Mouse (Mus musculus): Measurements from ENCODE around the gene Gnaq. TPM values are rescaled to one million over a fixed set of nuclear protein-coding genes. Genes with fewer than 3 reads are reported as not detected.

Gnaq gene
- polyA plus RNA-seq, 1 experiment from 2014 or later: 4.6 TPM

DNA sequence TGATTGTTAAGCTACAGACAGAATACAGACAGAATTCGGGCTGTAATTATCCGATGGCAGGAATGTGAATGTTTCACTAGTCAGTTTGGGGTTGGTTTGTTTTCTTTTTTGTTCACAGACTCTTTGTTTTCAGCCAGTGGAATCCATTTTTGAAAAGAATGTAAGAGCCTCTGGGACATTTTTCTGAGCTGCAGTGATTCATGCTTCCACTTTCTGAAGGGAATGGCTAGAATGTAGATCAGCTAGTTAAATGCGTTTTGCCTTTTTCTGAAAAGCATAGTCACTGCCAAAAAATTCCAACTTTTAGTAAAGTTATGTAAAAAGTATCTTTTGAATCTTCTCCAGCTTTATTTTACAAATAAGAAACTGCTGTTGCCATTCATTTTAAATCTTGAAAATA lies 118.3 kb downstream of the Gnaq start:
- H3K4me2 ChIP-seq (ENCODE audit: low read depth, low read length): no peak overlapping the region
- H3K36me3 ChIP-seq (ENCODE audit: control insufficient read depth, insufficient read depth): no peaks in the 10 kb centered on the region
- WGBS (ENCODE audit: insufficient replicate concordance): 71% methylated on average over 3 of the region's 3 CpGs
- H3K4me3 ChIP-seq (ENCODE audit: low read depth, low read length): no peak overlapping the region
- no peak overlapping the region for H3K9ac ChIP-seq (ENCODE audit: low read depth, low read length)
- H3K9me3 ChIP-seq (replicated peaks; ENCODE audit: control insufficient read depth, low read length): no peaks in the 10 kb centered on the region
- no peaks in the 10 kb centered on the region for H3K27me3 ChIP-seq (ENCODE audit: control insufficient read depth, insufficient read depth, low read depth, low read length)
- peaks cover 2% of the 10 kb centered on the region; the same call in 1 of the 2 replicates for H3K4me1 ChIP-seq (ENCODE audit: control insufficient read depth, low read depth, low read length)
- H3K27ac ChIP-seq (ENCODE audit: low read length): no peak overlapping the region
- ATAC-seq (ENCODE audit: low read depth): no peak

DNA sequence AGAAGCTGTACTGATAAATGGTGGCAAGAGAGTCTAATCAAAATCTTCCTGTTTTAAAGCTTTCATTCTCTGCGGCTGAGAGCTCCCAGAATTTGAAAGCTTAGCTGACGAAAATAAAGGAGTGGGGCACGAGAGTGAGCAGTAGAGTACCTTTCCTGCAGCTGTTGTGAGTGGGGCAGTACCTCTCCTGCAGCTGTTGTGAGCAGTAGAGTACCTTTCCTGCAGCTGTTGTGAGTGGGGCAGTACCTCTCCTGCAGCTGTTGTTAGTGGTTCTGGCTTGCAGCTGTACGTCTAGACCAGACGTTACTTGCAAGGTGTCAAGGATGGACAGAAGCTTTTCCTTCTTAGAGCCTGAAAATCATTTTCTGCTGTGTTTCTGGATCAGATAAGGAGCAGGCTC lies 119.2 kb downstream of the Gnaq start:
- Histone ChIP-seq H3K36me3 (ENCODE audit: control insufficient read depth, insufficient read depth) (no peaks in the 10 kb centered on the region), H3K4me2 (ENCODE audit: low read depth, low read length) (no peak overlapping the region), H3K27me3 (ENCODE audit: control insufficient read depth, insufficient read depth, low read depth, low read length) (no peaks in the 10 kb centered on the region), H3K4me1 (ENCODE audit: control insufficient read depth, low read depth, low read length) (peaks cover 2% of the 10 kb centered on the region; the same call in 1 of the 2 replicates), H3K9ac (ENCODE audit: low read depth, low read length) (no peak overlapping the region), H3K9me3 (replicated peaks; ENCODE audit: control insufficient read depth, low read length) (no peaks in the 10 kb centered on the region), H3K27ac (ENCODE audit: low read length) (no peak overlapping the region), H3K4me3 (ENCODE audit: low read depth, low read length) (no peak overlapping the region)
- no peak for ATAC-seq (ENCODE audit: low read depth)
- 40% methylated on average over 5 of the region's 5 CpGs for WGBS (ENCODE audit: insufficient replicate concordance)

DNA sequence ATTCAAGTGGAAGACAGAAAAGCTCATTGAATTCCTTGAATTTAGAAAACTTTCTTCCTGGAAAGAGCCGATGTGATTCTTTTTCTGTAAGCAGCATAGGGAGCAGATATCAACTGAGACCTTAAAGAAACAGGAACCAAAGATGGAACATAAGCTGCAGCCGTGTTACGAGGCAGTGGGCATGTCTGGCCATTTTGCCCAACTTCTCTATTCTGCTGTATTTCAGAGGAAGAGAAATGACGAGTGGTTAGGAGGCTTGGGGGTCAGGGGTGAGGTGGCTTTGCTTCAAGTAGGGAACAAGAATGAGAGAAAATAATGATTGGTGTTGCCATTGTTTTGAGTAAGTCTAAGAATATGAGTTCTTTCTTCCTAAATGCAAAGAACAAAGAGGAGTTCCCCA lies 120.1 kb downstream of the Gnaq start:
- ATAC-seq (ENCODE audit: low read depth): no peak
- Histone ChIP-seq H3K27ac (ENCODE audit: low read length) (no peak overlapping the region), H3K4me3 (ENCODE audit: low read depth, low read length) (no peak overlapping the region), H3K4me1 (ENCODE audit: control insufficient read depth, low read depth, low read length) (peaks cover 2% of the 10 kb centered on the region; the same call in 1 of the 2 replicates), H3K4me2 (ENCODE audit: low read depth, low read length) (no peak overlapping the region), H3K27me3 (ENCODE audit: control insufficient read depth, insufficient read depth, low read depth, low read length) (no peaks in the 10 kb centered on the region), H3K9ac (ENCODE audit: low read depth, low read length) (no peak overlapping the region), H3K36me3 (ENCODE audit: control insufficient read depth, insufficient read depth) (no peaks in the 10 kb centered on the region), H3K9me3 (replicated peaks; ENCODE audit: control insufficient read depth, low read length) (no peaks in the 10 kb centered on the region)
- 22% methylated on average over 4 of the region's 4 CpGs for WGBS (ENCODE audit: insufficient replicate concordance)

DNA sequence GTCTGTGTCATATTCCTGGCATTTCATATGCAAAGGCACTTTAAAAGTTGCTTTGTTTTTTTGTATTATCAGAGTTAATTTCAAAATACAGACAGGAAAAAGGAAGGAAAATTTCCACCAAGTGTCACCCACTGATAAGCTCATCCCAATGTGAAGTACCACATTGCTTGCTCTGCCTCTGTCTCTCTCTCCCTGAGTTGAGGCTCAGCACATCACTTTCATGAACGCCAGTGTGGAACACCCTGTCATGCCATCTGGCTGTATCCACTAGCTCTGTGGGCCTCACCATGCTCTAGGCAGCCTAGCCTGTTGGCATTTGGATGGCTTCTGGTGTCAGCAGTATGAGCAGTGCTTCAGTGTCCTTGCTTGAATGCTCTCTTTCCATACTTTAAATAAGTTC lies 122.2 kb downstream of the Gnaq start:
- WGBS (ENCODE audit: insufficient replicate concordance): 20% methylated on average over 1 of the region's 1 CpGs
- Histone ChIP-seq H3K4me1 (ENCODE audit: control insufficient read depth, low read depth, low read length) (peaks cover 5% of the 10 kb centered on the region), H3K27me3 (ENCODE audit: control insufficient read depth, insufficient read depth, low read depth, low read length) (no peaks in the 10 kb centered on the region), H3K9ac (ENCODE audit: low read depth, low read length) (no peak overlapping the region), H3K9me3 (replicated peaks; ENCODE audit: control insufficient read depth, low read length) (no peaks in the 10 kb centered on the region), H3K4me3 (ENCODE audit: low read depth, low read length) (no peak overlapping the region), H3K4me2 (ENCODE audit: low read depth, low read length) (no peak overlapping the region), H3K36me3 (ENCODE audit: control insufficient read depth, insufficient read depth) (no peaks in the 10 kb centered on the region), H3K27ac (ENCODE audit: low read length) (no peak overlapping the region)
- ATAC-seq (ENCODE audit: low read depth): no peak

DNA sequence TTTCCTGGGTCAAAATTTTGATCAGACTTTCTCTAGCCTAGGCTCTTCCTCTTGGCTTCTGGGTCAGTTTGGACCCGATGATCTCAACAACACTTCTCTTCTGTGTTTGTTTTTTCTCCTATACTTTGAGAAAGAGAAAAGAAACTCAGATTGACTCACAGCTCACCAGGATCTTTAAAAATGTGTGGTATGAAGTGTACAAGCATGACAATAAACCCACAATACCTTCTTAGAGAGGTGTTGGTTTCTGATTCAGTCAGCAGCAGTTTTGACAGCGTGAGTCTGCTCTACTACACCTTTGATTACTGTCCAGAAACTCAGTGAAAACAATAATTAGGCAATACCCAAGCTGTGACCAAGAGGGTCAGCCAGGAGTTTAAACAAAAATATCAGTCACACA lies 122.7 kb downstream of the Gnaq start:
- no peak overlapping the region for H3K4me3 ChIP-seq (ENCODE audit: low read depth, low read length)
- H3K4me1 ChIP-seq (ENCODE audit: control insufficient read depth, low read depth, low read length): peaks cover 5% of the 10 kb centered on the region
- no peaks in the 10 kb centered on the region for H3K27me3 ChIP-seq (ENCODE audit: control insufficient read depth, insufficient read depth, low read depth, low read length)
- no peak overlapping the region for H3K4me2 ChIP-seq (ENCODE audit: low read depth, low read length)
- H3K9me3 ChIP-seq (replicated peaks; ENCODE audit: control insufficient read depth, low read length): no peaks in the 10 kb centered on the region
- no peak overlapping the region for H3K9ac ChIP-seq (ENCODE audit: low read depth, low read length)
- WGBS (ENCODE audit: insufficient replicate concordance): 53% methylated on average over 2 of the region's 2 CpGs
- no peaks in the 10 kb centered on the region for H3K36me3 ChIP-seq (ENCODE audit: control insufficient read depth, insufficient read depth)
- ATAC-seq (ENCODE audit: low read depth): no peak
- no peak overlapping the region for H3K27ac ChIP-seq (ENCODE audit: low read length)

DNA sequence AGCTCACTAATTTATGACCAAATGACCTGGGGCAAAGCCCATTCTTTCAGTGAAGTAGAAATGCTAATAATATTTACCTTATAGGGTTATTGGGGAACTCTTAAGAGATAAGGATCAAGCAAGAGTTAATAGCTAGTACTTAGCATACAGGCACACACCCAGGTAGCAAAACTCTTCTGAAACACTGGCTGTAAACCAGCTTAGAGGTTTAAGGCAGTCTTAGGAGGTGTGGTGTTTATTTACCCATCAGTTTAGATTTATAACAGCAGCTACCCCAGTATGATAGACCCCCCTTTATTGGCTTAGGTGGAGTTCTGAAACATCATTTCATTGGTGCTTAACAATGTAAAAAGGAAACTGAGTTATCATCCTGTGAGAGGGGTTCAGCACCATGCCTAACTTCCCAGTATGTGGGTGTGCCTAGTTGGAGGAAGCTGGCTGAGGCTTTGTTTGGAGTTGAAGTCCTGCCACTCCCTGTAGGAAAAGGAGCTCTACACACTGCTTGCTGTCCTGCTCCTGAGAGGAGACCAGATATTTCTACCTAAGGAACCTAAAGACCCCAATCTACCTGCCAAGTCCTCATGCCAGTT lies 126.2 kb downstream of the Gnaq start:
- Histone ChIP-seq H3K27me3 (ENCODE audit: control insufficient read depth, insufficient read depth, low read depth, low read length) (no peaks in the 10 kb centered on the region), H3K4me3 (ENCODE audit: low read depth, low read length) (no peak overlapping the region), H3K9ac (ENCODE audit: low read depth, low read length) (no peak overlapping the region), H3K9me3 (replicated peaks; ENCODE audit: control insufficient read depth, low read length) (no peaks in the 10 kb centered on the region), H3K36me3 (ENCODE audit: control insufficient read depth, insufficient read depth) (no peaks in the 10 kb centered on the region), H3K4me2 (ENCODE audit: low read depth, low read length) (no peak overlapping the region), H3K4me1 (ENCODE audit: control insufficient read depth, low read depth, low read length) (peaks cover 3% of the 10 kb centered on the region), H3K27ac (ENCODE audit: low read length) (no peak overlapping the region)
- no peak for ATAC-seq (ENCODE audit: low read depth)

DNA sequence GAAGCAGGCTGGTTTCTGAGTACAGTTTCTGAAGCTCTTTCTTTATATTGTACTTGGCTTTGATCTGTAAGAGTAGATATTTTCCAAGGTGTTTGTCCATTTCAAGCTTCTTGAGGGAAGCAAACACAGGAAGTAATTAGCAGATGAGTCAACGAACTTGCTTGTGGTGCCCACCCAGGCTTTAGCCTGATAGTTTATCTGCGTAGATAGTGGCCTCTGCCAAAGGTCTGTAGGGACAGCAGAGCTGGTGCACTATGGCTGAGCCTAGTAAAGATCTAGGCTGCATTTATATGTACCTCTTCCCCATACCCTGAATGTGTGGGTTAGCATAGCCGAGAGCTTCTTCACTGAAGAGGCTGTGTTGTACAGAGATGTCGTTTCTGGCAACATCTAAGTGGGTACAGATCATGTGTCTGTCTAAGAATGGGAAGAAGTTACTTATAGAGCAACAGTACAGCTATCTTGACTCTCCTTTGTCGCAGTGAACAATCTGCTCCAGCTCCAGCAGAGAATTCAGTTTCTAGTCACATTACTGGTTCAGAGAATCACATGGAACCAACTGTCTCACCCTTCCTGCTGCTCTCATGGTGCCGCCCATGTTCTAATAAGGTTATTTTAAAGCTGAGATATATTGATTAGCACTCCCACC lies 127.3 kb downstream of the Gnaq start:
- H3K4me3 ChIP-seq (ENCODE audit: low read depth, low read length): no peak overlapping the region
- no peaks in the 10 kb centered on the region for H3K27me3 ChIP-seq (ENCODE audit: control insufficient read depth, insufficient read depth, low read depth, low read length)
- no peak overlapping the region for H3K27ac ChIP-seq (ENCODE audit: low read length)
- H3K9ac ChIP-seq (ENCODE audit: low read depth, low read length): no peak overlapping the region
- ATAC-seq (ENCODE audit: low read depth): no peak
- no peaks in the 10 kb centered on the region for H3K36me3 ChIP-seq (ENCODE audit: control insufficient read depth, insufficient read depth)
- no peaks in the 10 kb centered on the region for H3K9me3 ChIP-seq (replicated peaks; ENCODE audit: control insufficient read depth, low read length)
- 30% methylated on average over 6 of the region's 6 CpGs for WGBS (ENCODE audit: insufficient replicate concordance)
- H3K4me1 ChIP-seq (ENCODE audit: control insufficient read depth, low read depth, low read length): peaks cover 3% of the 10 kb centered on the region
- no peak overlapping the region for H3K4me2 ChIP-seq (ENCODE audit: low read depth, low read length)

DNA sequence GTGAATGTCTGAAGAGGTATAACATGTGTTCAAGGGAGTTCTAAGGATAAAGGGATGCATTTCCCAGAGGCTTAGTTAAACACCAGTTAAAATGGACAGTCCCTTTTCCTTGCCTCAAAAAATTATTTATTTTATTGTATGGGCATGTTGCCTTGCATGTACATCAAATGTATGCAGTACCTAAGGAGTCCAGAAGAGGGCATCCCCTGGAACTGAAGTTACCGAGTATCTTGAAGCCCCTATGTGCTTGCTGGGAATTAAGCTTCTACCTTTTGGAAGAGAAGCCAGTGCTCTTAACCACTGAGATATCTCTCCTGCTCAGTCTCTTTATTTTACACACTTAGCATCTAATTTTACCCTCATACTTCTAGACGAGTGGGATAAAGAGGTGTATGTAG lies 127.8 kb downstream of the Gnaq start:
- Histone ChIP-seq H3K27ac (ENCODE audit: low read length) (no peak overlapping the region), H3K9me3 (replicated peaks; ENCODE audit: control insufficient read depth, low read length) (no peaks in the 10 kb centered on the region), H3K36me3 (ENCODE audit: control insufficient read depth, insufficient read depth) (no peaks in the 10 kb centered on the region), H3K4me1 (ENCODE audit: control insufficient read depth, low read depth, low read length) (peaks cover 3% of the 10 kb centered on the region), H3K9ac (ENCODE audit: low read depth, low read length) (no peak overlapping the region), H3K27me3 (ENCODE audit: control insufficient read depth, insufficient read depth, low read depth, low read length) (no peaks in the 10 kb centered on the region), H3K4me2 (ENCODE audit: low read depth, low read length) (no peak overlapping the region), H3K4me3 (ENCODE audit: low read depth, low read length) (no peak overlapping the region)
- no peak for ATAC-seq (ENCODE audit: low read depth)
- WGBS (ENCODE audit: insufficient replicate concordance): 45% methylated on average over 2 of the region's 2 CpGs

DNA sequence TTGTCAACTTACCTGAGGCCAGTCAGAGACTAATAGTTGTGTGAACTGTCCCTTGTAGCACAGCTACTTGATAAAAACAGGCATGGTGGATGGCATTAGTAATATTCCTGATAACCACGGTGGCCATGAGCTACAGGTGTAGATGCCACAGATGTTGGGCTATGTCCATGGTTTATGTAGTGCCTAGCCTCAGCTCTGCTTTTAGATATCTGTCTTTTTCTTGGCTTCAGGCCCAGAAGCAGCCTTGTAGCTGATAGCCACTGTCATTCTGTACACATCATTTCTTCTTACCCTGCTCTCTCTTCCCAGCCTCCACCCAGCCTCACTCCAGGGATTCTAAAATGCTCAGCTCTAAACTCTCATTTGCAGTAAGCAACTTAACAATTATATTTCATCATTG lies 128.3 kb downstream of the Gnaq start:
- peak; percentile 37; the same call in 1 of the 2 replicates for ATAC-seq (ENCODE audit: low read depth)
- Histone ChIP-seq H3K9me3 (replicated peaks; ENCODE audit: control insufficient read depth, low read length) (no peaks in the 10 kb centered on the region), H3K4me1 (ENCODE audit: control insufficient read depth, low read depth, low read length) (peaks cover 3% of the 10 kb centered on the region), H3K27me3 (ENCODE audit: control insufficient read depth, insufficient read depth, low read depth, low read length) (no peaks in the 10 kb centered on the region), H3K27ac (ENCODE audit: low read length) (no peak overlapping the region), H3K9ac (ENCODE audit: low read depth, low read length) (no peak overlapping the region), H3K36me3 (ENCODE audit: control insufficient read depth, insufficient read depth) (no peaks in the 10 kb centered on the region), H3K4me3 (ENCODE audit: low read depth, low read length) (no peak overlapping the region), H3K4me2 (ENCODE audit: low read depth, low read length) (no peak overlapping the region)
- WGBS (ENCODE audit: insufficient replicate concordance): 29% methylated on average over 1 of the region's 1 CpGs
